Mouse (Mus musculus): ENCODE measurements around the gene Enkur.

- TF ChIP-seq GATA1 (IDR thresholded peaks at IDR 0.05; ENCODE audit: low read length) (no peak), TAL1 (IDR thresholded peaks at IDR 0.05; ENCODE audit: low read length) (no peak)
Observed at GRCm38 (mm10) chr2:21195233-21195632, 9.9 kb downstream of the Enkur start.

Measured in erythroblast, embryonic 14.5 days (primary cell).